Mouse (Mus musculus) embryo, embryonic 10.5 days (tissue): ENCODE data around the gene Calcoco2.

ENCODE experiments used
- DNase-seq: peaks from one replicate; pipeline ENCODE4 v3.0.0-alpha.2; 2015; ENCODE audit warnings: low spot score

The Calcoco2 gene

GRCm38 (mm10) chr11:96080736-96081135, 31.0 kb downstream of the Calcoco2 start:
- no peak for DNase-seq

DNA sequence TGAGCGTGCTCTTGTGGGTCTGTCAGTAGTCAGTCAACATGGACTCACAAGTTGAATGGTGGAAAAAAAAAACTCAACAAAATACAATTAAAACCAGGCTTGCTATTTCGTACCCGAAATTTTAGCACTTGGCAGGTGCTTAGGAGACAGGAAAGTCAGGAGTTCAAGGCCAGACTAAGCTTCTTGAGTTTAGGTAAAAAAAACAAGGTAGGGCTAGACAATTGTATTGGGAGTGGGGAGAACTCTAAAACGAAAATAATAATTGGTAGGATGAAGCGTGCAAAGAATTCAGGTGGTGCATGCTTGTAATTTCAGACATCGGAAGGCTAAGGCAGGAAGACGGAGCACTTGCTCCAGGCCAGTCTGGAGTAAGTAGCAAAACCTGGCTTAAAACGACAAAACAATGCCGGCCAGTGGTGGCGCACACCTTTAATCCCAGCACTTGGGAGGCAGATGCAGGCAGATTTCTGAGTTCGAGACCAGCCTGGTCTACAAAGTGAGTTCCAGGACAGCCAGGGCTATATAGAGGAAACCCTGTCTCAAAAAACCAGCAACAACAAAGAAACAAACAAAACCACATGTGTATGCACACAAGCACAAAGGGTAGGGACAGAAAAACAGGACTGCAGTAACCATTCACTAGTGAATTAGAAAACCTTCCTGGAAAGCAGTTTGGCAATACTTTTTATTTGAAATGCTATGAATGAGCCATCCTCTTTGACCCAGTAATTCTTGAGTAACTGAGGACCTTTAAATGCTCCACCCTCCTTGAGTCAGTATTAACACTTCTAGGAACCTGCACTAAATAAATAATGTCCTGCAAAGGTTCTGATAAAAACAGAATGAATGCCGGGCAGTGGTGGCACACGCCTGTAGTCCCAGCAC, 35.3 kb downstream of the Calcoco2 start:
- no peak for DNase-seq

- DNase-seq, result peak; percentile 100
Observed at GRCm38 (mm10) chr11:96075509-96076220, 36.1 kb downstream of the Calcoco2 start, which contains the start of gene Atp5g1. Atp5g1 (minus strand) TSS chr11:96075670.

DNA sequence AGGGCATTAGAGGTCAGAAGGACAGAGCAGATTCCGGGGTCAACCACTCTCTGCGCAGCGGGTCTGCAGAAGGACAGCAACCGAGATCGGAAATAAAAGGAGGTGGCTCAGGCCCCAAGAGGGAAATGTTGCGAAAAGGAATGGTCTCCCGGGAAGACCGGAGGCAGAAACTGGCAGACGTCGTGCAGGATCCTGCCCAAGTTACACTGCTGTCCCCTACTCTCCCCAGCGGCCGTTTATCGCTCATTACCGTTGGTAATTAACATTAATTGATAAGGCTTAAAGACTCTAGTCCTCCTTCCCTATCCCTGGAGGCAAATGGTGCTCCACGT, 36.6 kb downstream of the Calcoco2 start:
- peak; percentile 27 for DNase-seq

GRCm38 (mm10) chr11:96074351-96075176, 37.2 kb downstream of the Calcoco2 start:
- DNase-seq, result peak; percentile 12

- no peak for DNase-seq
Observed at GRCm38 (mm10) chr11:96073295-96073993, 38.3 kb downstream of the Calcoco2 start.

- no peak for DNase-seq
Observed at GRCm38 (mm10) chr11:96071013-96071412, 40.8 kb downstream of the Calcoco2 start.

DNA sequence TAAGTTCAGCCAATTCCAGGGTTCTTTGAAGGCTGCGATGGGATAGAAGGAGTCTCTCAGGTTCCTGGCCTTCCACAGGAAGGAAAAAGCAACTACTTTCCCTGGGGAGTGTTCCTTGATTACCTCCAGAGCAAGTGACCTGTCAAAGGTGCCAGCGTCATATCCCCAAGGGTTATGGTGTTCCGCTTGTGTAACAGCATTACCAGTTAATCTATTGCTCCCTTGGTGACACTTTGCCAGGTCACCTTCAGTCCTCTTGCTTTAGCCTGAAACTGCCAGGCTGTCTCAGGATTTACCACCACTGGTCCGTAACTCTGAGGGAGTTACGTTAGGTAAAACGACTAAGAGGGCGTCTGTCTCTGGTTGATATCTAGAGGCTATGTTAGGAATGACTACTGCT, 41.4 kb downstream of the Calcoco2 start:
- DNase-seq, result no peak

- DNase-seq, result no peak
Observed at GRCm38 (mm10) chr11:96068231-96068630, 43.5 kb downstream of the Calcoco2 start.

- peak; percentile 97 for DNase-seq
Observed at GRCm38 (mm10) chr11:96065215-96065911, 46.4 kb downstream of the Calcoco2 start, which contains the start of gene Ube2z. Ube2z (minus strand) TSS chr11:96065388.

DNA sequence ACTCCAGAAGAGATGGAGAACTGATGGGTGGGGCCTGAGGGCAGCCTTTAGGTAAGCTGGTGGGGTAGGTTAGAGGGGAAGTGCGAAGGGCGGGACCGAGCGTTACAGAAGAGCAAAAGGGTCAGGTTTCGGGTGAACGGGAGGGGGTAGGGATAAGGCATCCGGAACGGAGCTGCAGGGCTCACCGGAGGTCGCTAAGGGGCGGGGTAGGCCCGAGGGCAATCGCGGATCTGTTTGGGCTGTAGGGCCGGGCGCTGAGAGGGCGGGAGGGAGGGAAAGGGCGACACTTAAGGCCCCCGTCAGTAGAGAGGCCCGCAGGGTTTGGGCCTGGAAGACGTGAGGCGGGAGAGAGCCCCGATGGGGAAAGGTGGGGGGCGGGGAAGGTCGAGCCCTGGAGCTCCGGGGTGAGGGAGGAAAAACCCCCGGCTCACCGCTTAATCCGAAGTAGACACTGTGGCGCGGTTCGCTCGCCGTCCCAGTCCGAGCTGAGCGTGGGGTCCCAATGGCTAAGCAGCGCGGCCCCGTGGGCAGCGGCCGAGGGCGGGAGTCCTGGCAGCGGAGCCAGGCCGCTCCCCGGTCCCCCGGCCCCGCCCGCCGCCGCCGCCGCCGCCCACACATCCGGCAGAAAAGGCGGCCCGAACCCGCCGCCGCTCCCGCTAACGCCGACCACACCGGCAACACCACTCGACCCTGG, 47.1 kb downstream of the Calcoco2 start:
- DNase-seq, result peak; percentile 66

- no peak for DNase-seq
Observed at GRCm38 (mm10) chr11:96058309-96058708, 53.5 kb downstream of the Calcoco2 start.

DNA sequence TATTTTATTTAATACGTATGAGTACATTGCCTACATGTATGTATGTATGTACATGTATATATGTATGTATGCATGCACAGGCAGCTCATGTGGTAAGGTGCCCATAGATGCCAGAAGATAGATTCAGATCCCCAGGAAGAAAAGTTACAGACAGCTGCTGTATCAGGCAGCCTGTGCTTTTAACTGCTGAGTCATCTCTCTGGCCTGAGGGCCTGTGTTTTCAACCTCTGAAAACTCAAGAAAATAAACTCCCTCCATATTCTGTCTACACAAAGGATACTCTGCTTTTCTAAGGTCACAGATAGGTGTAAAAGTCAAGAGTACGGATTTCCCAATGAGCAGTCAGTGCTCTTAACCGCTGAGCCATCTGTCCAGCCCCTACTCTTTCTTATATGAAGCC, 60.9 kb downstream of the Calcoco2 start:
- no peak for DNase-seq

DNA sequence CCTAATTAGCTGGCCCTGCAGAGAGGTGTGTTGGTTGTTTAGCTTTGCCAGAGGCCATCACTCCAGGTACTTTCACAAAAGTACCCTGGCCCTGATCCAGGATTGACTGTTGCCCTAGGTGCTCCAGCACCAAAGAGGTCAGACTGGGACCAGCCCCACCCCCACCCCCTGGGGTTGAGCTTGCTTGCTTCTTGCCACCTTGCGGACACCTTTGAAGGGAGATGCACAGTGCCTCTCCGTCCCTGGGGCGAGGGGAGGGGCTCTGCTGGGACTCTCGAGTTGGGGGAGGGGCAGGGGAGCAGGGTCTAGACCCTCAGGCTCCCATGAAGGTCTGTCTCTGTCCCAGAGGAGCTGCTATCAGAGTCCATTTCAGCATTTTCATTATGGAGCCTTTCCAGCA, 61.8 kb downstream of the Calcoco2 start:
- no peak for DNase-seq
